Mouse (Mus musculus) left cerebral cortex, adult 8-10 months (tissue): ENCODE data around the gene Mtf1. TPM values are rescaled to one million over a fixed set of nuclear protein-coding genes. Genes with fewer than 3 reads are reported as not detected.

Source experiments
- DNase-seq, 2 experiments: peaks; one replicate each; pipeline ENCODE4 v3.0.0; 2022; ENCODE audit warnings: low spot score in 2 of 2
- total RNA-seq, 4 experiments: library from RNA; stranded (reverse); gene quantifications; 2 replicates each; pipeline ENCODE4 v1.2.4; 2022

Gene Mtf1
- 10 to 100 TPM; 22.0 to 29.3 (median 25.0) TPM for total RNA-seq

GRCm38 (mm10) chr4:124801552-124802308 lies at the start of gene Mtf1:
Gene Mtf1 (plus strand): TSS chr4:124802104.
- peak; percentile 68 to 73 for DNase-seq

DNA sequence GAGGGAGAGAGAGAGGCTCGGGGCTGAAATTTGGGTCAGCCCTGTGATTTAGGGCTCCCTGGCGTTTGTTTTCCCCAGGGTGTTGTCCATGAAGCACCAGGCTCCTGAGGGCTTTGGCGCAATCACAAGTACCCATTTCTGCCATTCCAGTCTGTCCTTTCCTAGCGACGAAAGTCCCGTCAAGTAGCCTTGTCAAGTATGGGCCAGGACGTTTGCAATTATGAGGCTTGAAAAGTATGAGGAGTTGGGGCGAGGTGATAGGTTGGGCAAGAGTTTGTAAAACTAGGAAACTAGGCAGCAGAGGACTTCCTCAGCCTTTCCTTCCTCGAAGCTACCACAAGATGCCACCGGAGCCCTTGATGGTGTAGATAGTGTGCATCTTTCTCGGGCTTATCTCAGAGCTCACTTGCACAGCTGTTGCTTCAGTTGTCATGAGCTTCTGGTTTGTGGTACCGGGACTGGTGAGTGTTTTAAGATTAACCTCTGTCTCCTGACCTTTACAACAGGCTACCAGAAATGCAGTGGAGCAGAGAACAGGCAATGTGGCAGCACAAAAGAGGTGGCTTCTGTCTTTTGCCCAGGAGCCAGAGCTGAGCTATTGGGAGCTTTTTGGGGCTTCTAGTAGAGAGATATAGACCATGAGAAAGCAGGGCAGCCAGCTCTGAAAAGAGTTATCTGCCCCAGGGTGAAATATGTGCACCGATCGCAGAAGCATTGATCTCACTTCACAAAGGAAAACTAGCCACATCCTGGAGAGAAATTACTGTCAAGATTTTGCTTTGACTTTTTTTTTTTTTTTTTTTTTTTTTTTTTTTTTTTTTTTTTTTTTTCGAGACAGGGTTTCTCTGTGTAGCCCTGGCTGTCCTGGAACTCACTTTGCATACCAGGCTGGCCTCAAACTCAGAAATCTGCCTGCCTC lies 49.4 kb upstream of the Mtf1 start:
- DNase-seq: no peak

- DNase-seq: no peak
Measured at GRCm38 (mm10) chr4:124755526-124755925, 46.4 kb upstream of the Mtf1 start.

GRCm38 (mm10) chr4:124759305-124759811 lies 42.5 kb upstream of the Mtf1 start:
- no peak for DNase-seq

- no peak for DNase-seq
Measured at GRCm38 (mm10) chr4:124761201-124761600, 40.7 kb upstream of the Mtf1 start.

DNA sequence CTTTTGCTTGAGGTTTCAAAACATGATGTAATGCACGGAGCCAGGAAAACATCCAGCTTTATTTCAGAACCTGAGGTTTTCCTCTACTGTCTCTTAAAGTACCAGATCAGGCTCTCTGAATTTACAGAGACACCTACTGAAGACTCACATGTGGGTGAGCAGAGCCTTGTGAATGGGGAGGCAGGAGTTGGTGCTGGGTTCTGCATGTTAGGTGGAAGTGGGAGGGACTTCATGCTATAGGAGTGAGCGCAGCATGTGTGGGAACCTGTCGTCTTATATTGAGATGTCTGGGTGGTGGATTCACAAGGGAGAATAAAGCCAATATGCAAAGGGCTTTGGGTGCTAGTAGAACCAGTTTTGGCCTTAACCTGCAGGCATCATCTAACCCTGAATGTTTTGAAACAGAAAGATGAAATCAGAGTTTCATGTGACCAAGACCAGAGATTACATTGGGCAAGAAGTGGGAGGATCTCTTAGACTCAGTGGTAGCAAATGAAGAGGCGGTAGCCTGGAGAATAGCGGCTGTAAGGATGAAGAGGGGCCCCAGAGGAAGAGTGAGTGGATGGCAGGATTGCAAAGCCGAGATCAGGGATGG lies 38.9 kb upstream of the Mtf1 start:
- DNase-seq: no peak

- DNase-seq: no peak
Measured at GRCm38 (mm10) chr4:124765802-124766565, 35.9 kb upstream of the Mtf1 start.

- no peak for DNase-seq
Measured at GRCm38 (mm10) chr4:124766566-124766940, 35.4 kb upstream of the Mtf1 start.

GRCm38 (mm10) chr4:124768963-124769591 lies 32.8 kb upstream of the Mtf1 start:
- peak in 1 of 2 experiments; percentile 41 for DNase-seq

GRCm38 (mm10) chr4:124770624-124771023 lies 31.3 kb upstream of the Mtf1 start:
- peak in 1 of 2 experiments; percentile 66 for DNase-seq

GRCm38 (mm10) chr4:124772125-124772524 lies 29.8 kb upstream of the Mtf1 start:
- DNase-seq: no peak

GRCm38 (mm10) chr4:124773449-124773848 lies 28.5 kb upstream of the Mtf1 start:
- DNase-seq: no peak

DNA sequence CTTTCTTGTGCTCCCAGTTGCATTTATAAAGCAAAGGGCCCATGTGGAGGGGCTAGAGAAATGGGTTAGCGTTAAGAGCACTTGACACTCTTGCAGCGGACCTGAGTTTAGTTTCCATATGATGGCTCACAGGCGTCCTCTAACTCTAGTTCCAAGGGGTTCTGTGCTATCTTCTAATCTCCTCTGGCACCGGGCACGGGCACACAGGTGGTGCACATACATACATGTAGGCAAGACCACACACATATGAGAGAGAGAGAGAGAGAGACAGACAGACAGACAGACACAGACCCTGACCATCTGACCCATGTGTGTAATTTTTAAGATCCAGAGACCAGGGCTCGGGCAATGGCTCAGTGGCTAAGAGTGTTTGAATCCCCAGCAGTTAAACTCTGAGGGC lies 27.9 kb upstream of the Mtf1 start:
- no peak for DNase-seq

DNA sequence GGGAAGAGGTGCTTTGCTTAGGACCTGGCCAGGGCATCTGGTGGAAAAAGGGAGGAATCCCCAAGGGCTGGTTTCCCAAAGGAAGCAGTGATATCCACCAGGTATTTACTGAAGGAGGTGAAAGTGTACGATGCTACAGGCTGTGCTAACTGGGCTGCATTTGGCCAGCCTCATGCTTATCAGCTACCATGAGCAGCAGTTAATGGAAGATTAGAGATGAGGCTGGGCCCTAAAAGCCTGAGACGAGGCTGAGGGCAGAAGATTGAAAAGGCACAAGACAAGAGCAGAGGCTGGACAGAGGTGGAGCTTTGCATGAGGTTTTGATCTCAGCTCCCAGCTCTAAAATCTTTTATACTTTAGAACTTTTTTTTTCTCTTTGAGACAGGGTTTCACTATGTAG lies 27.5 kb upstream of the Mtf1 start:
- DNase-seq: no peak

- DNase-seq: no peak
Measured at GRCm38 (mm10) chr4:124781361-124781760, 20.5 kb upstream of the Mtf1 start.

GRCm38 (mm10) chr4:124782395-124782794 lies 19.5 kb upstream of the Mtf1 start:
- DNase-seq: no peak

- DNase-seq: no peak
Measured at GRCm38 (mm10) chr4:124783937-124784336, 18.0 kb upstream of the Mtf1 start.

GRCm38 (mm10) chr4:124790013-124790412 lies 11.9 kb upstream of the Mtf1 start:
- DNase-seq: no peak

DNA sequence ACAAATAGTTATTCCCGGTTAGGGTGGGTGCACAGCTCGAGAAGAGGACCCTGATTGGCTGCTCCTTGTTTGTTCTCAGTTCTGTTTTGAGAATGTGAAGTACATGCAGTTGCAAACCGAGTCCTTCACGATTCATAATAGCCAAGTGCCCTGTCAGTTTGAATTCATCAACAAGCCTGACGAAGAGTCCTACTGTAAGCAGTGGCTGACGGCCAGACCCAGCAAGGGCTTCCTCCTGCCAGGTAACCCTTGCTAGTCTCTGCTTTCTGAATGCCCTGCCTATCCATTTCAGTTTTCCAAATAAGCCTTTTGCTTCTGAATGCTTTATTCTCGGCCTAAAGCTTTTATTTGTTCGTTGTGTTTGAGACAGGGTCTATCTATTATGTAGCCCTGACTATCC lies 9.8 kb upstream of the Mtf1 start:
- no peak for DNase-seq

DNA sequence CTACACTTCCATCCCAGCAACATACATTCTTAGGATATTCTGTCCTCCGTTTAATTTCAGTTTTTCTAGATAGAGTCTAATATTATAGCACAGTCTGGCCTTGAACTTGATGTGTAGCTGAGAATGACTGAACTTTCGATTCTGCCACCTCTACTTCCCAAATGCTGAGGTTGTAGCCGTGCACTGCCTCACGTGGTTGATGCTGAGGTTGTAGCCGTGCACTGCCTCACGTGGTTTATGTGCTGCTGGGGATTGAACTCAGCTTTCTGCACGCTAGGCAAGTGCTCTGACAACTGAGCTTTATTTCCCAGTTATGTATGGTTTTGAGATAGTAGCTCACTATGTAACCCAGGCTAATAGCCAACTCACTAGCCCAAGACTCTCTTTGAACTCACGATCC lies 5.8 kb upstream of the Mtf1 start:
- DNase-seq: no peak

DNA sequence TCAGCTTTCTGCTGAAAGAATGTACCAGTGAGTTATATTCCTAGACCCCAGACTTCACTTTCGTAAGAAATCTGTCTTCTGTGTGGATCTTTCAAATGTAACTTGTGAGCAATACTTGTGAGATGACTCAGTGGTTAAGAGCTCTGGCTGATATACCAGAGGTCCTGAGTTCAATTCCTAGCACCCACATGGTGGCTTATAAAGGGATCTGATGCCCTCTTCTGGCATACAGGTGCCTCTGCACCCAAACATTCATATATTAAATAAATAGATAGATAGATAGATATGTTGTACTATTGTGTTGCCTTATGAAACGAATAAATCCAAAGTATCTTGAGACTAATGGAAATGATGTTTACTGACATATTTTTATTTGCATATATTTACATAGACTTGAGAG lies 5.0 kb upstream of the Mtf1 start:
- no peak for DNase-seq
